Mouse (Mus musculus): ENCODE measurements at regions not wholly inside any gene's neighbourhood (a gene's known extent, or its start where the extent isn't known, plus 50 kb on each side); places are given as distances from the start of the nearest gene placed in this dataset.

DNA sequence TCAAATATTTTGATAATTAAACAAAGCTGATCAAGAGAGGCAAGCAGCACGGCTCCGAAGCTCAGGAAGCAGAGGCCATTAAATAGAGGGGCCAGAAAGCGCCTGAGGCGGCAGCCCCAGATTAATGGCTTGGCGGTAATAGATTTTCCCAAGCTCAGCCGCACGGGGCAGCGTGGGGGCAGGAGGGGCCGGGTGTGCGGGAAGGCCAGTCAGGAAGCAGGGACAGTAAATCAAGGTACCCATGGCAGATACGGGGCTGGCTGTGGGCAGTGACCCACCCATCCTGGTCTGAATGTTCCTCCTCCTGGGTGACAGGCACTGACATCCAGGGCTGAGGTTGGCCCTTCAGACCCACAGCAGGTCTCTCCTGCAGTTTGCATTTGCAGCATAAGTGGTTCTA, 55.9 kb upstream of the Ttc34 start:
- no peak for DNase-seq (ENCODE audit: extremely low spot score in 1 of 2, low spot score in 1 of 2)

DNA sequence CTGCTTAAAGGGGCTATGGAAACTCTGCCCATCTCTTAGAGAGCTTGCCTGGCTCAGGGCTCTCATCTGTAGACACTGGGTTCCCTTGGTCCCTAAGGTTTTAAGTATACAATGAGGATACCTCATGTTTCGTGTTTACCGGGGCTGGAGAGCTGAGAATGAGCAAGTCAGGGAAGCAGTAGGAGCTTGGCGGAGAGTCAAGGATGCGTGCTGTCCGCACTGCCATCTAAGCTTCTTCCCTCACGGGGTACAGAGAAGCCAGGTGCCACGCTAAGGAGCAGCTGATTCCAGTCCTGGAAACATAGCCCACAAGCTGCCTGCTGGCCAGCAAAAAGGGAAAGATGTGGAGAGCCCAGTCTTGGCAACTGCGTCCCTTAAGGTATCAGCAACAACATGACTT, 55.0 kb upstream of the Ttc34 start:
- no peak for DNase-seq (ENCODE audit: extremely low spot score in 1 of 2, low spot score in 1 of 2)

DNA sequence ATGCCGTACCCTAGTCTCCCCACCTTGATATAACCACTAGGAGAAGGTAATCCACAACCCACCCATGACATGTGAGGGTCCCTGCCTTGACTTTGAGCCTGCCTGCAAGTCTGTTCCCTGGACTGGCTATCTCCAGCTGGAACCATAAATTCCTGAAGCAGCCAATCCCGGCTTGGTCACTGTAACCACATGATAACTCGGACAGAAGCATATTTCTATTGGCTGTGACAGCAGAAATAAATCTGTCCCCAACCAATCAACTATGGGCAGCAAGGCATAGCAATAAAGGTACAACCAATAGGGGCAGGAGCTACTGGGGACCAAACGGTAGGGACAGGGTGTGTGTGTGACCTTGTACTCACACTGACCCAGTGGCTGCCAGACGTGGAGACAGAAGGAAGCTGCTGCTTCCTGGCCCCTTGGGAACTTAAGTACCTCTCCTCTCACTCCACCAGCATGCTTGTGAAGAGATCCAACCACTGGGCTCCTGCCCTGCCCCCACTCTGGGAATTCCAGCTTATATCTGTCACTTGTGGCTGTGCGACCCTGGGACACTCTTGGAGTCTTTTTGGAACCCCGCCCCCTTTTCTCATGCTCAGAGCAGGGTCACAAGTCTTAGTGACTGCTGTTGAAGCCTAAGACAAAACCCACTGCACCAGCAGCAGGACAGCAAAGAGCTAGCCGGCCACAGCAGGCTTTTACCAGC, 51.8 kb upstream of the Ttc34 start:
- no peak for DNase-seq (ENCODE audit: extremely low spot score in 1 of 2, low spot score in 1 of 2)

GRCm38 (mm10) chr4:154787190-154787589, 50.1 kb upstream of the Ttc34 start:
- DNase-seq (ENCODE audit: extremely low spot score in 1 of 2, low spot score in 1 of 2): no peak
